Mouse (Mus musculus) central nervous system, embryonic 11.5 days (tissue): Measurements from ENCODE around the gene Dip2c. TPM values are rescaled to one million over a fixed set of nuclear protein-coding genes. Genes with fewer than 3 reads are reported as not detected.

Experiments
- polyA plus RNA-seq: library from polyadenylated mRNA; depleted of rRNA; stranded (reverse); fragments of >200 nt; gene quantifications from 2 replicates; pipeline ENCODE4 v1.2.3, GENCODE M21; 2012; rRNA removed

Dip2c gene
- polyA plus RNA-seq: 10.3 and 10.6 TPM in 2 replicates

GRCm38 (mm10) chr13:9276322-9276855, at the start of gene Dip2c:
Dip2c (plus strand) TSS chr13:9276528.

Other genes starting within 250 kb of the Dip2c start
- 29.8 and 31.8 TPM in 2 replicates for gene Larp4b, start 182.6 kb upstream of the Dip2c start, polyA plus RNA-seq